Mouse (Mus musculus): Measurements from ENCODE around the gene Zdhhc17. TPM values are rescaled to one million over a fixed set of nuclear protein-coding genes. Genes with fewer than 3 reads are reported as not detected.
A peak's percentile ranks its signal among the peaks of the same experiment; 100 is the strongest.

The Zdhhc17 gene
- polyA plus RNA-seq, 1 experiment from 2014 or later, result 32.9 TPM

GRCm38 (mm10) chr10:110994761-110995160 is 15.2 kb downstream of the Zdhhc17 start:
- Histone ChIP-seq H3K27me3 (no peaks in the 10 kb centered on the region), H3K4me3 (no peak overlapping the region), H3K4me2 (replicated peaks) (no peak overlapping the region), H3K9me3 (no peaks in the 10 kb centered on the region), H3K27ac (no peak overlapping the region), H3K9ac (no peak overlapping the region), H3K36me3 (no peaks in the 10 kb centered on the region), H3K4me1 (peaks cover 21% of the 10 kb centered on the region)
- 71% methylated on average over 5 of the region's 5 CpGs for WGBS
- no peak for ATAC-seq (ENCODE audit: low FRiP score, low read depth)

GRCm38 (mm10) chr10:110993249-110993648 is 16.7 kb downstream of the Zdhhc17 start:
- ATAC-seq (ENCODE audit: low FRiP score, low read depth), result no peak
- WGBS, result 61% methylated on average over 5 of the region's 5 CpGs

GRCm38 (mm10) chr10:110992047-110992431 is 17.9 kb downstream of the Zdhhc17 start:
- Histone ChIP-seq H3K27me3 (no peaks in the 10 kb centered on the region), H3K4me1 (peaks cover 10% of the 10 kb centered on the region; the same call in 1 of the 2 replicates), H3K4me3 (no peak overlapping the region), H3K27ac (no peak overlapping the region), H3K9ac (no peak overlapping the region), H3K36me3 (no peaks in the 10 kb centered on the region), H3K4me2 (replicated peaks) (no peak overlapping the region), H3K9me3 (no peaks in the 10 kb centered on the region)
- 47% methylated on average over 9 of the region's 9 CpGs for WGBS
- ATAC-seq (ENCODE audit: low FRiP score, low read depth), result peak; percentile 57; the same call in 1 of the 2 replicates

More at GRCm38 (mm10) chr10:110993249-110993648, 16.7 kb downstream of the Zdhhc17 start:
- no peak overlapping the region for H3K27ac ChIP-seq
- no peaks in the 10 kb centered on the region for H3K36me3 ChIP-seq
- no peaks in the 10 kb centered on the region for H3K27me3 ChIP-seq
- H3K9me3 ChIP-seq, result no peaks in the 10 kb centered on the region
- H3K4me1 ChIP-seq, result peaks cover 10% of the 10 kb centered on the region; the same call in 1 of the 2 replicates
- H3K9ac ChIP-seq, result no peak overlapping the region
- no peak overlapping the region for H3K4me3 ChIP-seq
- no peak overlapping the region for H3K4me2 ChIP-seq (replicated peaks)

GRCm38 (mm10) chr10:110991307-110992046 is 18.5 kb downstream of the Zdhhc17 start:
- Histone ChIP-seq H3K36me3 (no peaks in the 10 kb centered on the region), H3K9ac (no peak overlapping the region), H3K4me1 (peaks cover 10% of the 10 kb centered on the region; the same call in 1 of the 2 replicates), H3K4me3 (no peak overlapping the region), H3K27ac (no peak overlapping the region), H3K4me2 (replicated peaks) (no peak overlapping the region), H3K9me3 (no peaks in the 10 kb centered on the region), H3K27me3 (no peaks in the 10 kb centered on the region)
- no peak for ATAC-seq (ENCODE audit: low FRiP score, low read depth)
- WGBS, result 70% methylated on average over 6 of the region's 6 CpGs

- no peaks in the 10 kb centered on the region for H3K27me3 ChIP-seq
- WGBS, result 63% methylated on average over 2 of the region's 2 CpGs
- H3K9me3 ChIP-seq, result no peaks in the 10 kb centered on the region
- H3K27ac ChIP-seq, result no peak overlapping the region
- ATAC-seq (ENCODE audit: low FRiP score, low read depth), result no peak
- H3K4me1 ChIP-seq, result peaks cover 10% of the 10 kb centered on the region; the same call in 1 of the 2 replicates
- H3K36me3 ChIP-seq, result no peaks in the 10 kb centered on the region
- H3K9ac ChIP-seq, result no peak overlapping the region
- no peak overlapping the region for H3K4me3 ChIP-seq
- H3K4me2 ChIP-seq (replicated peaks), result no peak overlapping the region
Observed at GRCm38 (mm10) chr10:110989729-110990128, 20.2 kb downstream of the Zdhhc17 start.

- no peaks in the 10 kb centered on the region for H3K36me3 ChIP-seq
- no peak overlapping the region for H3K9ac ChIP-seq
- no peak overlapping the region for H3K4me2 ChIP-seq (replicated peaks)
- H3K27me3 ChIP-seq, result no peaks in the 10 kb centered on the region
- H3K9me3 ChIP-seq, result no peaks in the 10 kb centered on the region
- no peak for ATAC-seq (ENCODE audit: low FRiP score, low read depth)
- no peak overlapping the region for H3K4me3 ChIP-seq
- H3K4me1 ChIP-seq, result peaks cover 3% of the 10 kb centered on the region; the same call in 1 of the 2 replicates
- H3K27ac ChIP-seq, result no peak overlapping the region
- 95% methylated on average over 17 of the region's 17 CpGs for WGBS
Observed at GRCm38 (mm10) chr10:110986682-110987081, 23.3 kb downstream of the Zdhhc17 start.

GRCm38 (mm10) chr10:110982771-110983170 is 27.2 kb downstream of the Zdhhc17 start:
- ATAC-seq (ENCODE audit: low FRiP score, low read depth), result no peak
- no peaks in the 10 kb centered on the region for H3K4me1 ChIP-seq
- no peak overlapping the region for H3K4me3 ChIP-seq
- H3K36me3 ChIP-seq, result peaks cover 20% of the 10 kb centered on the region
- H3K27ac ChIP-seq, result no peak overlapping the region
- WGBS, result 87% methylated on average over 4 of the region's 4 CpGs
- no peak overlapping the region for H3K4me2 ChIP-seq (replicated peaks)
- H3K27me3 ChIP-seq, result no peaks in the 10 kb centered on the region
- no peaks in the 10 kb centered on the region for H3K9me3 ChIP-seq
- H3K9ac ChIP-seq, result no peak overlapping the region

GRCm38 (mm10) chr10:110980441-110980840 is 29.5 kb downstream of the Zdhhc17 start:
- H3K4me1 ChIP-seq, result no peaks in the 10 kb centered on the region
- 90% methylated on average over 6 of the region's 6 CpGs for WGBS
- H3K9ac ChIP-seq, result no peak overlapping the region
- no peak overlapping the region for H3K4me2 ChIP-seq (replicated peaks)
- H3K27ac ChIP-seq, result no peak overlapping the region
- no peak for ATAC-seq (ENCODE audit: low FRiP score, low read depth)
- no peaks in the 10 kb centered on the region for H3K9me3 ChIP-seq
- peaks cover 24% of the 10 kb centered on the region for H3K36me3 ChIP-seq
- no peaks in the 10 kb centered on the region for H3K27me3 ChIP-seq
- no peak overlapping the region for H3K4me3 ChIP-seq

GRCm38 (mm10) chr10:110979431-110979830 is 30.5 kb downstream of the Zdhhc17 start:
- H3K27me3 ChIP-seq, result no peaks in the 10 kb centered on the region
- no peak for ATAC-seq (ENCODE audit: low FRiP score, low read depth)
- H3K9me3 ChIP-seq, result no peaks in the 10 kb centered on the region
- H3K36me3 ChIP-seq, result peaks cover 24% of the 10 kb centered on the region
- WGBS, result 85% methylated on average over 2 of the region's 2 CpGs
- H3K4me1 ChIP-seq, result no peaks in the 10 kb centered on the region
- H3K27ac ChIP-seq, result no peak overlapping the region
- no peak overlapping the region for H3K9ac ChIP-seq
- H3K4me2 ChIP-seq (replicated peaks), result no peak overlapping the region
- H3K4me3 ChIP-seq, result no peak overlapping the region

GRCm38 (mm10) chr10:110977379-110977778 is 32.6 kb downstream of the Zdhhc17 start:
- 43% methylated on average over 2 of the region's 2 CpGs for whole genome bisulfite sequencing

GRCm38 (mm10) chr10:110976046-110976445 is 33.9 kb downstream of the Zdhhc17 start:
- H3K9me3 ChIP-seq, result no peaks in the 10 kb centered on the region
- no peaks in the 10 kb centered on the region for H3K4me1 ChIP-seq
- H3K36me3 ChIP-seq, result peaks cover 43% of the 10 kb centered on the region
- 3% methylated on average over 1 of the region's 1 CpGs for WGBS
- H3K27ac ChIP-seq, result no peak overlapping the region
- no peak overlapping the region for H3K9ac ChIP-seq
- no peak overlapping the region for H3K4me3 ChIP-seq
- no peaks in the 10 kb centered on the region for H3K27me3 ChIP-seq
- no peak overlapping the region for H3K4me2 ChIP-seq (replicated peaks)
- peak; percentile 68 for ATAC-seq (ENCODE audit: low FRiP score, low read depth)

More at GRCm38 (mm10) chr10:110977379-110977778, 32.6 kb downstream of the Zdhhc17 start:
- Histone ChIP-seq H3K27me3 (no peaks in the 10 kb centered on the region), H3K4me1 (no peaks in the 10 kb centered on the region), H3K9ac (no peak overlapping the region), H3K4me3 (no peak overlapping the region), H3K27ac (no peak overlapping the region), H3K9me3 (no peaks in the 10 kb centered on the region), H3K4me2 (replicated peaks) (no peak overlapping the region), H3K36me3 (peaks cover 34% of the 10 kb centered on the region)
- no peak for ATAC-seq (ENCODE audit: low FRiP score, low read depth)

- Histone ChIP-seq H3K9me3 (no peaks in the 10 kb centered on the region), H3K4me2 (replicated peaks) (no peak overlapping the region), H3K4me3 (no peak overlapping the region), H3K27me3 (no peaks in the 10 kb centered on the region), H3K27ac (no peak overlapping the region), H3K4me1 (no peaks in the 10 kb centered on the region), H3K9ac (no peak overlapping the region), H3K36me3 (peaks cover 41% of the 10 kb centered on the region)
- ATAC-seq (ENCODE audit: low FRiP score, low read depth), result no peak
- WGBS, result 78% methylated on average over 1 of the region's 1 CpGs
Observed at GRCm38 (mm10) chr10:110974885-110975284, 35.1 kb downstream of the Zdhhc17 start.

GRCm38 (mm10) chr10:110974463-110974862 is 35.5 kb downstream of the Zdhhc17 start:
- H3K27me3 ChIP-seq, result no peaks in the 10 kb centered on the region
- no peak overlapping the region for H3K4me2 ChIP-seq (replicated peaks)
- H3K4me1 ChIP-seq, result no peaks in the 10 kb centered on the region
- H3K9ac ChIP-seq, result no peak overlapping the region
- WGBS, result 58% methylated on average over 3 of the region's 3 CpGs
- peaks cover 41% of the 10 kb centered on the region for H3K36me3 ChIP-seq
- no peak overlapping the region for H3K4me3 ChIP-seq
- H3K9me3 ChIP-seq, result no peaks in the 10 kb centered on the region
- no peak overlapping the region for H3K27ac ChIP-seq
- no peak for ATAC-seq (ENCODE audit: low FRiP score, low read depth)

Measured in limb, embryonic 13.5 days (tissue).